In genomic region chr7:122288605-122289242, GRCm38 (mm10) we compare ENCODE assay signal across 8 mouse cellular contexts. TPM values are rescaled to one million over a fixed set of nuclear protein-coding genes. Genes with fewer than 3 reads are reported as not detected.
DNase-seq lines count a peak whose midpoint lies in the region; ATAC-seq lines count a peak whose summit lies in the region.

Gene Prkcb, plus strand, starts transcription at chr7:122288751.

- peak; percentile 89 for ATAC-seq in intestine, embryonic 16.5 days
- peak; percentile 93 for ATAC-seq in megakaryocyte-erythroid progenitor cell, adult 5-6 weeks (replicated peaks; ENCODE audit: low FRiP score, low TSS enrichment, poor library complexity, severe bottlenecking)

- no peak within 1 kb of the TSS for H3K27ac ChIP-seq in intestine, embryonic 16.5 days (ENCODE audit: low read length)

- H3K27me3 ChIP-seq in intestine, embryonic 16.5 days (replicated peaks; ENCODE audit: control insufficient read depth, insufficient read depth, low read length), result peaks cover 28% of the 10 kb centered on the region

- intact Hi-C loops in left cerebral cortex, postnatal 25 days (cut with DNase I), result loop anchor here (2.0 kb wide), 1 partner anchor 38 kb away; no protein-coding TSS in a partner anchor

- peak within 1 kb of the TSS; percentile 97 for H3K4me2 ChIP-seq in intestine, embryonic 16.5 days (ENCODE audit: low read depth, low read length)

- H3K9me3 ChIP-seq in intestine, embryonic 16.5 days (ENCODE audit: control insufficient read depth, low read length), result no peaks in the 10 kb centered on the region

- H3K9ac ChIP-seq in intestine, embryonic 16.5 days (ENCODE audit: low read depth, low read length), result peak within 1 kb of the TSS; percentile 56

- H3K4me3 ChIP-seq in intestine, embryonic 16.5 days (ENCODE audit: low read length), result peak within 1 kb of the TSS; percentile 63

- DNase-seq in adrenal gland, adult 2 months, result peak; percentile 66
- DNase-seq in embryo, embryonic 11 days, result peak; percentile 86
- DNase-seq in gonadal fat pad, adult 2 months (ENCODE audit: low read depth), result no peak
- peak; percentile 83 to 92 for DNase-seq in left cerebral cortex, postnatal 25 days (ENCODE audit: low spot score in 2 of 2)
- peak; percentile 86 for DNase-seq in right cerebral cortex, postnatal 14 days
- DNase-seq in urinary bladder, postnatal 14 days (ENCODE audit: low spot score), result peak; percentile 62

- no peaks in the 10 kb centered on the region for H3K36me3 ChIP-seq in intestine, embryonic 16.5 days (ENCODE audit: control insufficient read depth, insufficient read depth, low read length)

- 7% methylated on average over 37 of the region's 42 CpGs for WGBS in intestine, embryonic 16.5 days

- H3K4me1 ChIP-seq in intestine, embryonic 16.5 days (ENCODE audit: control insufficient read depth, insufficient read depth, low read length), result peaks cover 11% of the 10 kb centered on the region; the same call in 1 of the 2 replicates

RNA-seq across cellular contexts. Expression of gene Prkcb, which starts in this region (rescaled TPM):
- total RNA-seq in adrenal gland, adult 2 months (2021), result 10 to 100 TPM; 13.2 to 21.3 TPM
- polyA plus RNA-seq in adrenal gland, adult 2 months (2012; rRNA removed), result 5.0 and 5.1 TPM in 2 replicates
- 12.1 and 12.7 TPM in 2 replicates for polyA plus RNA-seq in gonadal fat pad, adult 2 months (2012; rRNA removed)
- 4.1 and 7.2 TPM in 2 replicates for polyA plus RNA-seq in intestine, embryonic 16.5 days (2015; fragmentation: Nextera tagmentation; extraction: Ambion mirVana)
- 1,000 to 10,000 TPM; 1,042 to 1,074 TPM for total RNA-seq in left cerebral cortex, postnatal 25 days (2021)
- 6.0 and 11.4 TPM in 2 replicates for total RNA-seq in megakaryocyte-erythroid progenitor cell, adult 5-6 weeks (2014; fragmentation: Nextera tagmentation)
- total RNA-seq in megakaryocyte-erythroid progenitor cell, adult 5-6 weeks (2017), result 0.19 and 3.6 TPM in 2 replicates

Comparison
In these comparisons a context has a peak if more than half of its experiments do, and no peak if none do; other contexts are left out.
1. RNA of gene Prkcb (total RNA-seq): 1,042 to 1,074 TPM in left cerebral cortex, postnatal 25 days; 13.2 to 21.3 TPM in adrenal gland, adult 2 months and 0.19 to 11.4 TPM in megakaryocyte-erythroid progenitor cell, adult 5-6 weeks; every median in the first group is over 10 times any median in the second.